Mouse (Mus musculus) embryonic fibroblast, embryonic 13.5 days (primary cell): ENCODE measurements around the gene Casp12. TPM values are rescaled to one million over a fixed set of nuclear protein-coding genes. Genes with fewer than 3 reads are reported as not detected.
A peak's percentile ranks its signal among the peaks of the same experiment; 100 is the strongest.

Experiments
- H3K27ac ChIP-seq: 2 replicates; pipeline ENCODE4 v1.5.1; 2012; ENCODE audit warnings: low read length, control low read depth, inconsistent platforms; ENCODE audit not compliant: insufficient read depth
- H3K4me1 ChIP-seq: 2 replicates; pipeline ENCODE4 v1.6.1; 2011; ENCODE audit warnings: low read length; ENCODE audit not compliant: control insufficient read depth, insufficient read depth
- H3K4me3 ChIP-seq: 2 replicates; pipeline ENCODE4 v1.5.1; 2011; ENCODE audit warnings: mild to moderate bottlenecking, control low read depth, low read length; ENCODE audit not compliant: insufficient read depth
- CTCF ChIP-seq: IDR thresholded peaks from 2 replicates; pipeline ENCODE4 v1.5.1; 2011; ENCODE audit warnings: mild to moderate bottlenecking, control low read depth, low read length, moderate library complexity, borderline replicate concordance; ENCODE audit not compliant: insufficient read depth
- POLR2A ChIP-seq: IDR thresholded peaks from 2 replicates; pipeline ENCODE4 v1.6.1; 2011; ENCODE audit warnings: low read depth, mild to moderate bottlenecking, control low read depth, low read length, moderate library complexity
- polyA plus RNA-seq: library from polyadenylated mRNA; stranded (reverse); fragments of >200 nt; gene quantifications from 2 replicates; pipeline ENCODE4 v1.2.4, GENCODE M21; 2011; ENCODE audit warnings: low read depth; ENCODE audit not compliant: missing spikeins, insufficient read length

Casp12 gene
- 42.6 and 70.7 TPM in 2 replicates for polyA plus RNA-seq

GRCm38 (mm10) chr9:5345291-5345898 lies at the start of gene Casp12:
Gene Casp12, plus strand, starts transcription at chr9:5345430.
- Histone ChIP-seq H3K4me3 (peak within 1 kb of the TSS; percentile 85), H3K27ac (peak within 1 kb of the TSS; percentile 100)
- TF ChIP-seq POLR2A: peak; percentile 68
- TF ChIP-seq CTCF: no peak

GRCm38 (mm10) chr9:5296354-5297237 lies 48.6 kb upstream of the Casp12 start:
- Histone ChIP-seq H3K4me3 (no peak overlapping the region), H3K27ac (no peak overlapping the region), H3K4me1 (no peaks in the 10 kb centered on the region)
- TF ChIP-seq CTCF (no peak), POLR2A (no peak)

More at GRCm38 (mm10) chr9:5345291-5345898, at the start of gene Casp12:
- H3K4me1 ChIP-seq: peaks cover 2% of the 10 kb centered on the region

- TF ChIP-seq CTCF (no peak), POLR2A (no peak)
- no peak within 1 kb of the TSS for H3K4me3 ChIP-seq
- H3K27ac ChIP-seq: no peak within 1 kb of the TSS
- no peaks in the 10 kb centered on the region for H3K4me1 ChIP-seq
These were observed 46.7 kb upstream of the Casp12 start, which contains the start of gene Casp1 for GRCm38 (mm10) chr9:5298329-5299131. Gene Casp1, plus strand, starts transcription at chr9:5298517.

- Histone ChIP-seq H3K4me1 (no peaks in the 10 kb centered on the region), H3K27ac (no peak overlapping the region), H3K4me3 (no peak overlapping the region)
- TF ChIP-seq POLR2A: no peak
- TF ChIP-seq CTCF: no peak
These were observed 46.2 kb upstream of the Casp12 start for GRCm38 (mm10) chr9:5299132-5299381.

- Histone ChIP-seq H3K27ac (peak within 1 kb of the TSS; percentile 18; the same call in 1 of the 2 replicates), H3K4me3 (peak within 1 kb of the TSS; percentile 32), H3K4me1 (no peaks in the 10 kb centered on the region)
- TF ChIP-seq CTCF (no peak), POLR2A (no peak)
These were observed 36.7 kb upstream of the Casp12 start, which contains the start of gene Casp4 for GRCm38 (mm10) chr9:5308561-5308960. Gene Casp4, plus strand, starts transcription at chr9:5308828.

GRCm38 (mm10) chr9:5310112-5310511 lies 35.1 kb upstream of the Casp12 start:
- Histone ChIP-seq H3K4me1 (no peaks in the 10 kb centered on the region), H3K27ac (no peak overlapping the region), H3K4me3 (no peak overlapping the region)
- no peak for TF ChIP-seq POLR2A
- TF ChIP-seq CTCF: no peak

GRCm38 (mm10) chr9:5311435-5311834 lies 33.8 kb upstream of the Casp12 start:
- no peak overlapping the region for H3K4me3 ChIP-seq
- no peaks in the 10 kb centered on the region for H3K4me1 ChIP-seq
- TF ChIP-seq POLR2A (no peak), CTCF (no peak)
- H3K27ac ChIP-seq: no peak overlapping the region

- no peak overlapping the region for H3K4me3 ChIP-seq
- H3K4me1 ChIP-seq: no peaks in the 10 kb centered on the region
- TF ChIP-seq CTCF (no peak), POLR2A (no peak)
- H3K27ac ChIP-seq: no peak overlapping the region
These were observed 17.0 kb upstream of the Casp12 start for GRCm38 (mm10) chr9:5328204-5328603.

- Histone ChIP-seq H3K27ac (no peak overlapping the region), H3K4me1 (no peaks in the 10 kb centered on the region), H3K4me3 (no peak overlapping the region)
- TF ChIP-seq CTCF: no peak
- TF ChIP-seq POLR2A: no peak
These were observed 12.8 kb upstream of the Casp12 start for GRCm38 (mm10) chr9:5332441-5332840.

GRCm38 (mm10) chr9:5333422-5333821 lies 11.8 kb upstream of the Casp12 start:
- no peak overlapping the region for H3K4me3 ChIP-seq
- no peak overlapping the region for H3K27ac ChIP-seq
- TF ChIP-seq CTCF: no peak
- no peak for TF ChIP-seq POLR2A
- no peaks in the 10 kb centered on the region for H3K4me1 ChIP-seq
